Mouse (Mus musculus) kidney, adult 2 months (tissue): ENCODE results near the gene Srrm4.

Source experiments
- CTCF ChIP-seq: fragments of 200-500 bp; conservative IDR thresholded peaks from 2 replicates; pipeline ENCODE4 v1.5.1; 2011; ENCODE audit warnings: low read depth, mild to moderate bottlenecking, control low read depth, low read length, moderate library complexity, mixed read lengths; ENCODE audit not compliant: insufficient read depth, insufficient read length
- POLR2A ChIP-seq: fragments of 200-500 bp; IDR thresholded peaks from one replicate; pipeline ENCODE4 v1.6.1; 2011; ENCODE audit warnings: low read depth, low read length, control low read depth

- TF ChIP-seq CTCF (no peak), POLR2A (no peak)
Measured at GRCm38 (mm10) chr5:116570566-116570965, 21.1 kb downstream of the Srrm4 start.
